Mouse (Mus musculus) kidney, embryonic 16.5 days (tissue): Measurements from ENCODE around the gene Ndufab1. TPM values are rescaled to one million over a fixed set of nuclear protein-coding genes. Genes with fewer than 3 reads are reported as not detected.

Experiments used
- ATAC-seq: fragments of 200-750 bp; cut with Nextera tagmentation; 2 replicates; pipeline ENCODE4 v1.8.0; 2017; ENCODE audit warnings: moderate TSS enrichment; ENCODE audit not compliant: low FRiP score, low TSS enrichment
- H3K27ac ChIP-seq: fragments of 300-500 bp; sonication (generic); 2 replicates; pipeline ENCODE4 v1.5.1; 2014; ENCODE audit warnings: low read length
- H3K27me3 ChIP-seq: fragments of 300-500 bp; sonication (generic); 2 replicates; pipeline ENCODE4 v1.6.1; 2014; ENCODE audit warnings: low read length, control low read depth, mixed read lengths; ENCODE audit not compliant: insufficient read depth
- H3K36me3 ChIP-seq: fragments of 300-500 bp; sonication (generic); 2 replicates; pipeline ENCODE4 v1.6.1; 2014; ENCODE audit warnings: low read length, control low read depth, mixed read lengths; ENCODE audit not compliant: insufficient read depth
- H3K4me1 ChIP-seq: fragments of 300-500 bp; sonication (generic); 2 replicates; pipeline ENCODE4 v1.6.1; 2014; ENCODE audit warnings: low read length, control low read depth, mixed read lengths; ENCODE audit not compliant: insufficient read depth
- H3K4me2 ChIP-seq: fragments of 300-500 bp; sonication (generic); replicated peaks from 2 replicates; pipeline ENCODE4 v1.6.1; 2014; ENCODE audit warnings: low read depth, low read length
- H3K4me3 ChIP-seq: fragments of 300-500 bp; sonication (generic); 2 replicates; pipeline ENCODE4 v1.5.1; 2014; ENCODE audit warnings: mild to moderate bottlenecking, low read length
- H3K9ac ChIP-seq: fragments of 300-500 bp; sonication (generic); replicated peaks from 2 replicates; pipeline ENCODE4 v1.6.1; 2014; ENCODE audit warnings: low read length
- H3K9me3 ChIP-seq: fragments of 300-500 bp; sonication (generic); 2 replicates; pipeline ENCODE4 v1.6.1; 2016; ENCODE audit warnings: low read length, control low read depth
- WGBS: fragments of 180-500 bp; shearing (Covaris S2); extraction: QIAGEN DNeasy Blood & Tissue Kit; methylation state at CpG from one replicate; pipeline ENCODE4 v1.1.7; 2014; 5-methylcytosine and 5-hydroxymethylcytosine counted together
- polyA plus RNA-seq: library from polyadenylated mRNA; unstranded; fragments of >200 nt; fragmentation: Nextera tagmentation; extraction: Ambion mirVana; gene quantifications from 2 replicates; pipeline ENCODE4 v1.2.1, GENCODE M21; 2015

Ndufab1 gene
- polyA plus RNA-seq, 1 experiment from 2014 or later: 761 TPM

DNA sequence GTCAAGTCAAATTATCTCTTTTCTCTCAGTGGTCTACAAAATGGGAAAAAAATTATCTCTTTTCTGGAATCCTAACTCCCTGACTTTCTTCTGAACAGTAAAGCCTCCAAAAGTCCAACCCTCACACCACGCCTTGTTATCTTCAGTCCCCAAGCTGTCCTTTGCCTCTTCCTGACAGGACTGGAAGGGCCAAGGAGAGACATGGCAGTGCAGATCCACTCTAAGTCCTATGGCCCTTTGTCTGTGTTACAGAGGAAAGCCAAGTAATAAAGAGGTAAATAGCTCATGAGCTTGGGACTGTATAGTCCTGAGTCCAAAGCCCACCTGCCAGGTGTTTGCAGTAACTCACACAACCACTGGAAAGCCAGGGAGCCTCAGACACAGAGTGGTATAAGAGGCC is 56.0 kb downstream of the Ndufab1 start:
- no peak overlapping the region for H3K27ac ChIP-seq
- peaks cover 25% of the 10 kb centered on the region; the same call in 1 of the 2 replicates for H3K36me3 ChIP-seq
- no peak for ATAC-seq
- no peaks in the 10 kb centered on the region for H3K4me1 ChIP-seq
- 87% methylated on average over 1 of the region's 1 CpGs for WGBS
- H3K4me2 ChIP-seq: no peak overlapping the region
- H3K9me3 ChIP-seq: no peaks in the 10 kb centered on the region
- H3K27me3 ChIP-seq: no peaks in the 10 kb centered on the region
- no peak overlapping the region for H3K4me3 ChIP-seq
- no peak overlapping the region for H3K9ac ChIP-seq

GRCm38 (mm10) chr7:122045181-122045634 is 56.5 kb downstream of the Ndufab1 start:
- H3K9ac ChIP-seq: no peak overlapping the region
- H3K4me2 ChIP-seq: no peak overlapping the region
- H3K4me1 ChIP-seq: no peaks in the 10 kb centered on the region
- 77% methylated on average over 4 of the region's 4 CpGs for WGBS
- no peaks in the 10 kb centered on the region for H3K27me3 ChIP-seq
- ATAC-seq: no peak; the same call in 1 of the 2 replicates
- H3K27ac ChIP-seq: no peak overlapping the region
- H3K36me3 ChIP-seq: peaks cover 24% of the 10 kb centered on the region; the same call in 1 of the 2 replicates
- no peak overlapping the region for H3K4me3 ChIP-seq
- no peaks in the 10 kb centered on the region for H3K9me3 ChIP-seq

GRCm38 (mm10) chr7:122044106-122044505 is 57.6 kb downstream of the Ndufab1 start:
- Histone ChIP-seq H3K9ac (no peak overlapping the region), H3K27ac (no peak overlapping the region), H3K4me1 (no peaks in the 10 kb centered on the region), H3K4me2 (no peak overlapping the region), H3K4me3 (no peak overlapping the region), H3K9me3 (no peaks in the 10 kb centered on the region), H3K27me3 (no peaks in the 10 kb centered on the region), H3K36me3 (peaks cover 26% of the 10 kb centered on the region)
- 88% methylated on average over 8 of the region's 8 CpGs for WGBS
- ATAC-seq: no peak

Other genes with a start within 250 kb of the Ndufab1 start
- 53.8 and 57.8 TPM in 2 replicates for gene Scnn1b, start 236.8 kb downstream of the Ndufab1 start, polyA plus RNA-seq
- 32.9 and 33.0 TPM in 2 replicates for gene Cog7, start 120.2 kb downstream of the Ndufab1 start, polyA plus RNA-seq
- 89.3 and 89.6 TPM in 2 replicates for gene Gga2, start 80.7 kb downstream of the Ndufab1 start, polyA plus RNA-seq
- 58.5 and 64.3 TPM in 2 replicates for gene Ubfd1, start 34.7 kb downstream of the Ndufab1 start, polyA plus RNA-seq
- 18.2 and 19.4 TPM in 2 replicates for gene Ears2, start 34.6 kb downstream of the Ndufab1 start, polyA plus RNA-seq
- 15.3 and 19.2 TPM in 2 replicates for gene Palb2, start 31.1 kb upstream of the Ndufab1 start, polyA plus RNA-seq
- 128 and 133 TPM in 2 replicates for gene Dctn5, start 31.2 kb upstream of the Ndufab1 start, polyA plus RNA-seq
- gene Plk1, start 57.6 kb upstream of the Ndufab1 start, polyA plus RNA-seq: 150 and 157 TPM in 2 replicates
- gene Ern2, start 84.3 kb upstream of the Ndufab1 start, polyA plus RNA-seq: 0.05 TPM in 1 of 2 replicates, not detected in the other
- 0.21 and 0.46 TPM in 2 replicates for gene Chp2, start 117.6 kb upstream of the Ndufab1 start, polyA plus RNA-seq
- 3.5 and 4.8 TPM in 2 replicates for gene Prkcb, start 186.9 kb upstream of the Ndufab1 start, polyA plus RNA-seq